18 mouse cellular contexts compared by ENCODE assay signal in genomic region chr12:100478615-100479014, GRCm38 (mm10). TPM values are rescaled to one million over a fixed set of nuclear protein-coding genes. Genes with fewer than 3 reads are reported as not detected.
DNase-seq lines count a peak whose midpoint lies in the region; ATAC-seq and TF ChIP-seq lines count a peak whose summit lies in the region.
"Had no signal": no experiment of that assay in that cellular context is flagged by ENCODE, and none has a peak within 500 bp of the region (broad histone marks: within the 10 kb centered on the region; RNA-seq: fewer than 3 reads in every experiment).

No protein-coding gene starts in this region.

- 12% methylated on average over 6 of the region's 6 CpGs for WGBS in cerebellum, adult 2 months
- WGBS in heart, embryonic 10.5 days, result 80% methylated on average over 6 of the region's 6 CpGs
- WGBS in heart, embryonic 11.5 days (ENCODE audit: insufficient replicate concordance), result 68% methylated on average over 6 of the region's 6 CpGs
- 69% methylated on average over 6 of the region's 6 CpGs for WGBS in liver, postnatal 0 days (ENCODE audit: insufficient replicate concordance)

- no peak for TF ChIP-seq POLR2A in cerebellum, adult 2 months (IDR thresholded peaks at IDR 0.05; ENCODE audit: borderline replicate concordance, insufficient read depth, low read length)

- H3K4me1 ChIP-seq in cerebellum, adult 2 months (ENCODE audit: control insufficient read depth, insufficient read depth, low read length), result peaks cover 30% of the 10 kb centered on the region
- H3K4me1 ChIP-seq in heart, embryonic 10.5 days, result peaks cover 29% of the 10 kb centered on the region
- H3K4me1 ChIP-seq in heart, embryonic 11.5 days (ENCODE audit: control insufficient read depth, insufficient read depth, low read length), result peaks cover 19% of the 10 kb centered on the region
- H3K4me1 ChIP-seq in liver, postnatal 0 days (ENCODE audit: insufficient read depth), result peaks cover 15% of the 10 kb centered on the region
- H3K4me1 ChIP-seq: forebrain, embryonic 12.5 days; midbrain, embryonic 12.5 days had no signal

- no peak overlapping the region for H3K4me2 ChIP-seq in heart, embryonic 11.5 days
- H3K4me2 ChIP-seq in liver, postnatal 0 days (ENCODE audit: low read depth, low read length), result no peak overlapping the region
- H3K4me2 ChIP-seq: forebrain, embryonic 12.5 days; midbrain, embryonic 12.5 days had no signal

- ATAC-seq in heart, embryonic 11.5 days (replicated peaks; ENCODE audit: insufficient number of reproducible peaks, low FRiP score, low TSS enrichment), result no peak
- no peak for ATAC-seq in liver, postnatal 0 days
- ATAC-seq: hindbrain, embryonic 16.5 days had no signal

- no peak for TF ChIP-seq EP300 in liver, postnatal 0 days (IDR thresholded peaks at IDR 0.05; ENCODE audit: low read depth)

- no peak overlapping the region for H3K4me3 ChIP-seq in cerebellum, adult 2 months (replicated peaks; ENCODE audit: insufficient read depth, low read depth, low read length)
- H3K4me3 ChIP-seq in heart, embryonic 10.5 days, result no peak overlapping the region
- no peak overlapping the region for H3K4me3 ChIP-seq in heart, embryonic 11.5 days (ENCODE audit: low read depth, low read length)
- no peak overlapping the region for H3K4me3 ChIP-seq in liver, postnatal 0 days (ENCODE audit: low read depth, low read length)
- H3K4me3 ChIP-seq: forebrain, embryonic 12.5 days; midbrain, embryonic 12.5 days had no signal

- 0 out of 2 replicates have a peak overlapping the region, but pooled peaks have one; percentile 12 for H3K27ac ChIP-seq in cerebellum, adult 2 months (ENCODE audit: insufficient read depth, low read length)
- H3K27ac ChIP-seq in heart, embryonic 10.5 days, result peak overlapping the region; percentile 47
- H3K27ac ChIP-seq in heart, embryonic 11.5 days (ENCODE audit: low read depth, low read length), result no peak overlapping the region
- H3K27ac ChIP-seq in liver, postnatal 0 days (ENCODE audit: low read depth), result no peak overlapping the region
- H3K27ac ChIP-seq: forebrain, embryonic 12.5 days; midbrain, embryonic 12.5 days had no signal

- H3K9ac ChIP-seq in heart, embryonic 11.5 days (ENCODE audit: low read depth, low read length), result no peak overlapping the region
- no peak overlapping the region for H3K9ac ChIP-seq in liver, postnatal 0 days (replicated peaks)
- H3K9ac ChIP-seq: forebrain, embryonic 12.5 days; midbrain, embryonic 12.5 days had no signal

- 0 out of 2 replicates have a peak, but pooled peaks cover 9% of the 10 kb centered on the region for H3K36me3 ChIP-seq in heart, embryonic 10.5 days
- H3K36me3 ChIP-seq in heart, embryonic 11.5 days (ENCODE audit: control insufficient read depth, insufficient read depth, low read length), result no peaks in the 10 kb centered on the region
- 0 out of 2 replicates have a peak, but pooled peaks cover under 1% of the 10 kb centered on the region for H3K36me3 ChIP-seq in liver, postnatal 0 days (replicated peaks; ENCODE audit: insufficient read depth, low read length)

- no peaks in the 10 kb centered on the region for H3K9me3 ChIP-seq in heart, embryonic 10.5 days
- no peaks in the 10 kb centered on the region for H3K9me3 ChIP-seq in heart, embryonic 11.5 days (replicated peaks; ENCODE audit: control insufficient read depth, low read length)
- no peaks in the 10 kb centered on the region for H3K9me3 ChIP-seq in liver, postnatal 0 days (ENCODE audit: low read length)
- H3K9me3 ChIP-seq: forebrain, embryonic 12.5 days; midbrain, embryonic 12.5 days had no signal

- peak; percentile 45 to 48 for DNase-seq in cerebellum, adult 2 months
- DNase-seq in cerebellum, adult 11 months, result no peak
- DNase-seq in heart, embryonic 10.5 days (ENCODE audit: low spot score), result no peak
- peak; percentile 33 for DNase-seq in testis, postnatal 10 days (ENCODE audit: low spot score)
- DNase-seq in testis, postnatal 14 days (ENCODE audit: low spot score), result no peak
- no peak for DNase-seq in liver, postnatal 0 days
- no peak for DNase-seq in spleen, postnatal 14 days (ENCODE audit: low spot score in 2 of 2)
- DNase-seq: adrenal gland, postnatal 10 days; embryo, embryonic 11 days; kidney, adult 9 months; lung, postnatal 4 days; right cerebral cortex, postnatal 25 days; thymus, postnatal 36 days had no signal

- H3K27me3 ChIP-seq in cerebellum, adult 2 months (ENCODE audit: control insufficient read depth, insufficient read depth, low read length), result no peaks in the 10 kb centered on the region
- H3K27me3 ChIP-seq in heart, embryonic 10.5 days (ENCODE audit: insufficient read depth, poor library complexity, severe bottlenecking), result no peaks in the 10 kb centered on the region
- no peaks in the 10 kb centered on the region for H3K27me3 ChIP-seq in heart, embryonic 11.5 days (ENCODE audit: control insufficient read depth, insufficient read depth, low read length)
- no peaks in the 10 kb centered on the region for H3K27me3 ChIP-seq in liver, postnatal 0 days (ENCODE audit: insufficient read depth, low read length)
- H3K27me3 ChIP-seq: CH12.LX; forebrain, embryonic 12.5 days; midbrain, embryonic 12.5 days had no signal

- no peak for TF ChIP-seq CTCF in cerebellum, adult 2 months (IDR thresholded peaks at IDR 0.05; ENCODE audit: borderline replicate concordance, insufficient read depth, low read depth, low read length)
- no peak for TF ChIP-seq CTCF in liver, postnatal 0 days (IDR thresholded peaks at IDR 0.05; ENCODE audit: low read depth)

RNA-seq across cellular contexts. Expression of gene Ttc7b, which starts 42.0 kb away (rescaled TPM):
- 144 and 149 TPM in 2 replicates for polyA plus RNA-seq in cerebellum, adult 2 months (2012; rRNA removed)
- 5.9 and 6.2 TPM in 2 replicates for polyA plus RNA-seq in heart, embryonic 10.5 days (2016; fragmentation: Nextera tagmentation; extraction: Ambion mirVana)
- polyA plus RNA-seq in heart, embryonic 11.5 days (2014; fragmentation: Nextera tagmentation; extraction: Ambion mirVana), result 9.7 and 11.4 TPM in 2 replicates
- 2.2 and 3.3 TPM in 2 replicates for polyA plus RNA-seq in liver, postnatal 0 days (2015; fragmentation: Nextera tagmentation; extraction: Ambion mirVana)

Comparison
In these comparisons a context has a peak if more than half of its experiments do, and no peak if none do; other contexts are left out.
1. DNase-seq: peak in cerebellum, adult 2 months (2 of 2) and testis, postnatal 10 days (single experiment); none in cerebellum, adult 11 months (single experiment), heart, embryonic 10.5 days (single experiment), testis, postnatal 14 days (single experiment), liver, postnatal 0 days (single experiment) and spleen, postnatal 14 days (0 of 2).
2. H3K27ac ChIP-seq: peak in cerebellum, adult 2 months (single experiment) and heart, embryonic 10.5 days (single experiment); none in heart, embryonic 11.5 days (single experiment) and liver, postnatal 0 days (single experiment).
3. RNA of gene Ttc7b, which starts 42.0 kb away (polyA plus RNA-seq): 144 to 149 TPM in cerebellum, adult 2 months; 9.7 to 11.4 TPM in heart, embryonic 11.5 days, 5.9 to 6.2 TPM in heart, embryonic 10.5 days and 2.2 to 3.3 TPM in liver, postnatal 0 days; every median in the first group is over 10 times any median in the second.